Mouse (Mus musculus) heart, embryonic 12.5 days (tissue): ENCODE results near the gene Ffar3. TPM values are rescaled to one million over a fixed set of nuclear protein-coding genes. Genes with fewer than 3 reads are reported as not detected.

Experiments used
- ATAC-seq: fragments of 200-750 bp; cut with Nextera tagmentation; 2 replicates; pipeline ENCODE4 v1.8.0; 2017; ENCODE audit warnings: moderate TSS enrichment, moderate library complexity; ENCODE audit not compliant: insufficient number of reproducible peaks, low FRiP score
- H3K27ac ChIP-seq: fragments of 300-500 bp; sonication (generic); 2 replicates; pipeline ENCODE4 v1.5.1; 2016; ENCODE audit warnings: mild to moderate bottlenecking, moderate library complexity; ENCODE audit not compliant: poor library complexity, severe bottlenecking
- H3K27me3 ChIP-seq: fragments of 300-500 bp; sonication (generic); replicated peaks from 2 replicates; pipeline ENCODE4 v1.6.1; 2016; ENCODE audit warnings: mild to moderate bottlenecking, moderate library complexity
- H3K36me3 ChIP-seq: fragments of 300-500 bp; sonication (generic); 2 replicates; pipeline ENCODE4 v1.6.1; 2016; ENCODE audit warnings: mild to moderate bottlenecking, moderate library complexity
- H3K4me1 ChIP-seq: fragments of 300-500 bp; sonication (generic); replicated peaks from 2 replicates; pipeline ENCODE4 v1.6.1; 2016; ENCODE audit warnings: mild to moderate bottlenecking
- H3K4me2 ChIP-seq: fragments of 300-500 bp; sonication (generic); 2 replicates; pipeline ENCODE4 v1.6.1; 2016; ENCODE audit warnings: mild to moderate bottlenecking, moderate library complexity
- H3K4me3 ChIP-seq: fragments of 300-500 bp; sonication (generic); 2 replicates; pipeline ENCODE4 v1.5.1; 2016; ENCODE audit warnings: mild to moderate bottlenecking
- H3K9ac ChIP-seq: fragments of 300-500 bp; sonication (generic); 2 replicates; pipeline ENCODE4 v1.6.1; 2016; ENCODE audit warnings: mild to moderate bottlenecking, moderate library complexity
- H3K9me3 ChIP-seq: fragments of 300-500 bp; sonication (generic); replicated peaks from 2 replicates; pipeline ENCODE4 v1.6.1; 2016; ENCODE audit warnings: mild to moderate bottlenecking, moderate library complexity
- WGBS: fragments of 180-500 bp; shearing (Covaris S2); methylation state at CpG from one replicate; pipeline ENCODE4 v1.1.7; 2016; 5-methylcytosine and 5-hydroxymethylcytosine counted together
- polyA plus RNA-seq: library from polyadenylated mRNA; unstranded; fragments of >200 nt; fragmentation: Nextera tagmentation; extraction: Ambion mirVana; gene quantifications from 2 replicates; pipeline ENCODE4 v1.2.1, GENCODE M21; 2016

Ffar3 gene
- polyA plus RNA-seq, 1 experiment from 2014 or later: not detected

DNA sequence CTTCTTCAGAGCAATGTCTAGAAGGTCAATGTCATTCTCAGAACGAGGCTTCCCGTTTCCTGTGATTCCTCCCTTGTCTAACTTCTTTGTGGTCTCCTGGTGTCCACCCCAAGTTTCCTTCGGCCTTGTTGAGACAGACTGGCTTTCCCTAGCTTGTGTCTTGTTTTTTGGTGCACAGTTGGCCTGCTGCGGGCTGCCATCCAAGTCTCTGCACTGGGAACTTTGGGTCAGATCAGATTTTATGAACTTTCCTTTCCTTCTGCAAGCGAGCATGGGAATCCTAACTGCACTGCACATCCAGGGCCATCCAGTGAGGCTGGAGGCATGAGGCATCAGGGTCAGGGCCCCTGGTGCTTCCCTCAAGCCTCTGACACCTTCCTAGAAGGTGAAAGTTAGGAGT is 34.4 kb downstream of the Ffar3 start:
- H3K27me3 ChIP-seq: peaks cover 6% of the 10 kb centered on the region; the same call in 1 of the 2 replicates
- ATAC-seq: no peak
- no peak overlapping the region for H3K27ac ChIP-seq
- H3K9me3 ChIP-seq: no peaks in the 10 kb centered on the region
- no peak overlapping the region for H3K4me2 ChIP-seq
- no peak overlapping the region for H3K9ac ChIP-seq
- no peaks in the 10 kb centered on the region for H3K36me3 ChIP-seq
- 67% methylated on average over 5 of the region's 5 CpGs for WGBS
- no peak overlapping the region for H3K4me3 ChIP-seq
- no peaks in the 10 kb centered on the region for H3K4me1 ChIP-seq

DNA sequence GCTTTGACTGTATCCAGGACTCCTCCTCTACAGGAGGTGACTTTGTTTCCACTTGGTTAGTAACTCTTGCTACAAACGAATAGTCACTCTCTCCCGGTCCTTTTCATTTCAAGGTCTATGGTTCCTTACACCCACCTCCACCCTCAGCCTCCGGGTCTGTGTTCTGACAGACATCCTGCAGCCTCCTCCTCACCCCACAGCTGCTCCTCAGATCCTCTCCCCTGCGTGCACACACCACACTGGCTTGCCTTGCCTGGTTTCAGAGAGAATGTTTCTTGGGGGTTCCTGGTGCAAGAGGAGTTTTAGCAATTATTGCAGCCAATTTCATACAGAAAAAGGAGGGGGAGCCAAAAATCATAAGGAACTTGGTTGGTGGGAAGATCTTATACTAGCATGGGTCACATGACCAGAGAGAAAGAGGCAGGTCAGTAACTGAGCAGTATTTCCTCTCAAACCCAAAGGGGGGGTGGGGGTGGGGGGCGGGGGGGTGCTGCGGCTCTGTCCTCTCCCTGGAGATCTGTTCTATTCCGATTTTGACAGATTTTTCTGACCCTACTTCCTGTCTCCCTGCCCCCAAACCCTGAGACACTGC is 35.0 kb downstream of the Ffar3 start:
- H3K27me3 ChIP-seq: peaks cover 6% of the 10 kb centered on the region; the same call in 1 of the 2 replicates
- ATAC-seq: no peak
- no peaks in the 10 kb centered on the region for H3K4me1 ChIP-seq
- H3K4me3 ChIP-seq: no peak overlapping the region
- WGBS: 51% methylated on average over 7 of the region's 7 CpGs
- no peaks in the 10 kb centered on the region for H3K9me3 ChIP-seq
- H3K9ac ChIP-seq: no peak overlapping the region
- H3K4me2 ChIP-seq: no peak overlapping the region
- no peak overlapping the region for H3K27ac ChIP-seq
- H3K36me3 ChIP-seq: no peaks in the 10 kb centered on the region

DNA sequence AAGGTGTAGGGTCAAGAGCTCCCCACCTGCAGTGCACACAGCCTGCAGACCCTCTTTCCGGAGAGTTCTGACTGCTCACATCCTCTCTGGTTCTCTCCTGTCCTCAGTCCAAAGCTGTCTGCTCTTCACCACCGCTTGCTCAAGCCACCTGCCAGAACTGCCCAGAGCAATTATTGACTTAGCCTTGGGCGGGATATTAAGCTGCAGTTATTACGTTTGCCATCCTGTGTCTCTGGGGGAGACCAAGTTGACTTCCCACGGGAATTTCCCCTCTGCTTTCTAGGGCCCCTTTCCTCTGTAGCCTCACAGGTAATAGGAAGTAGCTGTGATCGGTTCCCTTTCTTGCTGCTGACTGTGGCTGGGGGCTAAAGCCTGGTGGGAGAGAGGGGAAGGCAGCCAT is 35.8 kb downstream of the Ffar3 start:
- 66% methylated on average over 6 of the region's 6 CpGs for WGBS
- H3K4me1 ChIP-seq: no peaks in the 10 kb centered on the region
- no peak overlapping the region for H3K27ac ChIP-seq
- H3K9me3 ChIP-seq: no peaks in the 10 kb centered on the region
- no peaks in the 10 kb centered on the region for H3K36me3 ChIP-seq
- ATAC-seq: no peak
- peaks cover 6% of the 10 kb centered on the region; the same call in 1 of the 2 replicates for H3K27me3 ChIP-seq
- H3K9ac ChIP-seq: no peak overlapping the region
- H3K4me2 ChIP-seq: no peak overlapping the region
- H3K4me3 ChIP-seq: no peak overlapping the region

DNA sequence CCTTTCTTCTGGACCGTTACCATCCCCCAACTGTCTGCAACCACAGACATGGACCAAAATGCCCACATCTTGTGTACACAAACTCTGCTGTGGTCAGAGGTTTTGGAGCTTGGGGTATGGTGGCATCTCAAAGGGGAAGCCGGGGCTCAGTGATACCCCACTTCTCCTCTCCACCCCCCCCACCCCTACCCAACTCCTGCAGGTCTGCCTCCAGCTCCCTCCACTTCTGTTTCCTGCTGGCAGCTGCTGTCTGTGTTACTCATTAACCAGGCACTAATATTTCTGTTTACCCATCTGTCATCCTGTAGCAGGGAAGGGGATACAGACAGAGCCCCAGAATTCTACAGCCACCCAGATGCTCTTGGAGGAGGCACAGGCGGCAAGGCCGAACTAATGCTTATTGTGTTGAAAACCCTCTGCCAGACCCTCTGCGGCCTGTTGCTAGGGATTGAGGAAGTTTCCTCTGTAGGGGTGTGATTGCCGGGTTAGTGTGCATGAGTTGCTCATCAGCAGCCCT is 43.6 kb downstream of the Ffar3 start:
- H3K27me3 ChIP-seq: no peaks in the 10 kb centered on the region
- no peaks in the 10 kb centered on the region for H3K36me3 ChIP-seq
- H3K4me1 ChIP-seq: 0 out of 2 replicates have a peak, but pooled peaks cover 5% of the 10 kb centered on the region
- no peak overlapping the region for H3K9ac ChIP-seq
- WGBS: 70% methylated on average over 6 of the region's 6 CpGs
- H3K4me3 ChIP-seq: no peak overlapping the region
- no peak overlapping the region for H3K27ac ChIP-seq
- H3K4me2 ChIP-seq: no peak overlapping the region
- no peak for ATAC-seq
- H3K9me3 ChIP-seq: peaks cover 9% of the 10 kb centered on the region; the same call in 1 of the 2 replicates

DNA sequence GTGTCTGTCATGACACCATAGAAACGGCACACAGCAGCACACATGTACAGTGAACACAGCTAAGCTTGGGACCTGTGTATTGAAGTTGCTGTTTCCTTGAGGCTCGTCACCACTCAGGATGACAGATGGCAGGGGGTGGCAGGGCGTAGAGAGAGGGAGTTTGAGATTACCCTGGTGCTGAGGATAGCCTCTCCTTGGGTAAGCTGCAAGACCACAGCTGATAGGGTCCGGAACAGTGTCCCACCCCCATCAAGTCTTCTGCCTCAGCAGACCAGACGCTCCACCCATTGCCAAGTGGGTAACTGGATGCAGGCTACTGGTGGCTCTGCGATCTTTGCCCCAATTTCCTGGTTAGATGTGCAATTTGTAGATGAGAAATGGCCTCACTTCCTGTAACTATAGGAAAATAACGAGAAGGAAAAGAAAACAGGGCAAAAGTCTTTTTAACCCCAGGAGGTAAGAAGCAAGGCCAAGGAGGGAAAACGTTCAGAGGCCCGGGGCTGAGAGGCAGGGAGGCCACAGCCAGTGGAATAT is 44.2 kb downstream of the Ffar3 start:
- H3K9ac ChIP-seq: no peak overlapping the region
- 43% methylated on average over 9 of the region's 9 CpGs for WGBS
- H3K4me3 ChIP-seq: no peak overlapping the region
- H3K9me3 ChIP-seq: peaks cover 9% of the 10 kb centered on the region; the same call in 1 of the 2 replicates
- H3K36me3 ChIP-seq: no peaks in the 10 kb centered on the region
- ATAC-seq: no peak
- H3K4me2 ChIP-seq: no peak overlapping the region
- H3K27ac ChIP-seq: no peak overlapping the region
- no peaks in the 10 kb centered on the region for H3K27me3 ChIP-seq
- 0 out of 2 replicates have a peak, but pooled peaks cover 5% of the 10 kb centered on the region for H3K4me1 ChIP-seq

DNA sequence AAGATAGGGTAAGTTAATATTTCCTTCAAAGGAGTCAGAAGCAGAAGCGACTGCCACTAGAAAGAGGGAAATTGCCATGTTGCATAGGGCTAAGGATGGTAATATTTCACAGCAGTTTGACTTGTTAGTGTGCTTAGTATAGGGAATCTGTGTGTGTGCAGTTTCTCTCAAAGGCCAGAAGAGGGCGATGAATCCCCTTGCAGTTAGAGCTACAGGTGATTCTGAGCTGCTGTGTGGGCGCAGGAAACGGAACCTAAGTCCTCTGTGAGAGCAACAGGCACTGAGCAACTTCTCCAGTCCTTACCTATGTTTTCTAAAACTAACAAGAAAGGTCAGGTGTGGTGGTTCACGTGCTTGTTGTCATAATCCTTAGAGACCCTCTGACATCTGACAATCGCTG is 45.7 kb downstream of the Ffar3 start:
- H3K9ac ChIP-seq: no peak overlapping the region
- no peaks in the 10 kb centered on the region for H3K27me3 ChIP-seq
- H3K36me3 ChIP-seq: no peaks in the 10 kb centered on the region
- H3K4me1 ChIP-seq: 0 out of 2 replicates have a peak, but pooled peaks cover 5% of the 10 kb centered on the region
- H3K9me3 ChIP-seq: peaks cover 10% of the 10 kb centered on the region; the same call in 1 of the 2 replicates
- H3K27ac ChIP-seq: no peak overlapping the region
- H3K4me2 ChIP-seq: no peak overlapping the region
- 50% methylated on average over 6 of the region's 6 CpGs for WGBS
- no peak overlapping the region for H3K4me3 ChIP-seq
- no peak for ATAC-seq

DNA sequence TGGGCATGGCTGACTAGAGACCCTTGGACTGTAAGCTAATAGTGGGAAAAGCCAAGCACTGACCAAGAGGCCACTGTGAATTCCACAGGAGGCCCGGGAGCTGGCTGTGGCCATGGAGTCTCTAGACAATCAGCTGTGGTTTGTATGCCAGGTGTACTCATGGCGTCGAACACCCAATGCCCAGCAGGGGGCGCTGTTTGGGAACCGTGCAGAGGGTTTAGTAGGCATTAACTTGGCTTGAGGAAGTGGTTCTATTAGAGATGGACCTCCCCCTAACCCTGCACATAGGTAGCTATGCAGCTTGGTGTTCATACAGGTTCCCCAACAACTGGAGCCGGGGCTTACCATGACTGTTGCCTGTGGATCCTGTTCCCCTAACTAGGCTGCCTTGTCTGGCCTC is 50.1 kb downstream of the Ffar3 start:
- Histone ChIP-seq H3K4me3 (no peak overlapping the region), H3K36me3 (no peaks in the 10 kb centered on the region), H3K27me3 (no peaks in the 10 kb centered on the region), H3K9me3 (peaks cover 19% of the 10 kb centered on the region), H3K9ac (no peak overlapping the region), H3K4me1 (no peaks in the 10 kb centered on the region), H3K27ac (no peak overlapping the region), H3K4me2 (no peak overlapping the region)
- no peak for ATAC-seq
- 50% methylated on average over 6 of the region's 6 CpGs for WGBS

Other genes starting within 250 kb of the Ffar3 start
- 0.44 and 2.5 TPM in 2 replicates for gene Upk1a, start 243.3 kb downstream of the Ffar3 start, polyA plus RNA-seq
- gene Cox6b1, start 230.0 kb downstream of the Ffar3 start, polyA plus RNA-seq: 1,789 and 1,831 TPM in 2 replicates
- 1.1 and 1.4 TPM in 2 replicates for gene Etv2, start 220.3 kb downstream of the Ffar3 start, polyA plus RNA-seq
- 96.5 and 103 TPM in 2 replicates for gene Rbm42, start 205.9 kb downstream of the Ffar3 start, polyA plus RNA-seq
- 35.4 and 36.3 TPM in 2 replicates for gene Haus5, start 191.2 kb downstream of the Ffar3 start, polyA plus RNA-seq
- not detected in 2 replicates for gene Pmis2, start 184.6 kb downstream of the Ffar3 start, polyA plus RNA-seq
- 1.2 and 1.5 TPM in 2 replicates for gene 2200002J24Rik, start 157.3 kb downstream of the Ffar3 start, polyA plus RNA-seq
- gene Atp4a, start 144.0 kb downstream of the Ffar3 start, polyA plus RNA-seq: 0.78 and 0.98 TPM in 2 replicates
- 158 and 165 TPM in 2 replicates for gene Tmem147, start 126.6 kb downstream of the Ffar3 start, polyA plus RNA-seq
- not detected in 2 replicates for gene Gapdhs, start 112.5 kb downstream of the Ffar3 start, polyA plus RNA-seq
- gene Sbsn, start 104.7 kb downstream of the Ffar3 start, polyA plus RNA-seq: 0.58 and 0.72 TPM in 2 replicates
- 1.1 TPM in 2 replicates for gene Dmkn, start 92.4 kb downstream of the Ffar3 start, polyA plus RNA-seq
- not detected in 2 replicates for gene Krtdap, start 68.3 kb downstream of the Ffar3 start, polyA plus RNA-seq
- gene Ffar2, start 32.4 kb downstream of the Ffar3 start, polyA plus RNA-seq: not detected in 2 replicates
- gene Ffar1, start 5.4 kb upstream of the Ffar3 start, polyA plus RNA-seq: not detected in 2 replicates
- gene Cd22, start 24.2 kb upstream of the Ffar3 start, polyA plus RNA-seq: not detected in 2 replicates
- 0.18 TPM in 1 of 2 replicates, not detected in the other for gene Mag, start 58.7 kb upstream of the Ffar3 start, polyA plus RNA-seq
- gene Hamp2, start 68.5 kb upstream of the Ffar3 start, polyA plus RNA-seq: not detected in 2 replicates
- not detected in 2 replicates for gene Hamp, start 87.9 kb upstream of the Ffar3 start, polyA plus RNA-seq
- 18.4 and 22.5 TPM in 2 replicates for gene Usf2, start 100.6 kb upstream of the Ffar3 start, polyA plus RNA-seq
- 13.1 and 13.8 TPM in 2 replicates for gene Lsr, start 117.3 kb upstream of the Ffar3 start, polyA plus RNA-seq
- 0.53 and 0.60 TPM in 2 replicates for gene Fam187b, start 117.6 kb upstream of the Ffar3 start, polyA plus RNA-seq
- 34.8 and 37.3 TPM in 2 replicates for gene Fxyd5, start 186.3 kb upstream of the Ffar3 start, polyA plus RNA-seq
- gene Fxyd7, start 195.3 kb upstream of the Ffar3 start, polyA plus RNA-seq: 1.4 and 1.7 TPM in 2 replicates
- gene Fxyd1, start 201.0 kb upstream of the Ffar3 start, polyA plus RNA-seq: 927 and 934 TPM in 2 replicates
- 0.14 TPM in 1 of 2 replicates, not detected in the other for gene Lgi4, start 203.2 kb upstream of the Ffar3 start, polyA plus RNA-seq
- 0.15 and 0.23 TPM in 2 replicates for gene Fxyd3, start 220.5 kb upstream of the Ffar3 start, polyA plus RNA-seq